8 mouse cellular contexts compared by ENCODE assay signal in genomic region chr7:126377278-126378158, GRCm38 (mm10). TPM values are rescaled to one million over a fixed set of nuclear protein-coding genes. Genes with fewer than 3 reads are reported as not detected.
DNase-seq lines count a peak whose midpoint lies in the region; ATAC-seq and TF ChIP-seq lines count a peak whose summit lies in the region.

Spns1 (minus strand) TSS chr7:126377450.

- in situ Hi-C loops in ES-E14 (cut with MboI; ENCODE audit: low sequenced_read_pairs in 2 of 2, unreplicated experiment in 2 of 2): no loop called here

- peaks cover 20% of the 10 kb centered on the region for H3K36me3 ChIP-seq in ES-E14 (ENCODE audit: control insufficient read depth, insufficient read depth, low read length, poor library complexity, severe bottlenecking)
- H3K36me3 ChIP-seq in forebrain, embryonic 15.5 days: peaks cover 13% of the 10 kb centered on the region

- H3K9me3 ChIP-seq in ES-E14 (ENCODE audit: control insufficient read depth, insufficient read depth, low read depth, low read length): no peaks in the 10 kb centered on the region
- no peaks in the 10 kb centered on the region for H3K9me3 ChIP-seq in forebrain, embryonic 15.5 days

- H3K27ac ChIP-seq in ES-E14 (ENCODE audit: insufficient read depth, low read depth, low read length, poor library complexity, severe bottlenecking): peak within 1 kb of the TSS; percentile 72; the same call in 1 of the 2 replicates
- peak within 1 kb of the TSS; percentile 89 for H3K27ac ChIP-seq in forebrain, embryonic 15.5 days (replicated peaks)

- ATAC-seq in forebrain, embryonic 15.5 days (replicated peaks): peak; percentile 96
- peak; percentile 88 for ATAC-seq in neutrophil, adult 5-6 weeks (ENCODE audit: extremely low read depth, insufficient number of reproducible peaks, low FRiP score, poor library complexity, severe bottlenecking)

- H3K4me2 ChIP-seq in forebrain, embryonic 15.5 days (replicated peaks): peak within 1 kb of the TSS; percentile 86

- under 1% methylated on average over 33 of the region's 33 CpGs for WGBS in forebrain, embryonic 15.5 days
- WGBS in lung, adult 2 months: under 1% methylated on average over 33 of the region's 33 CpGs

- H3K9ac ChIP-seq in ES-E14 (ENCODE audit: insufficient read depth, low read depth, low read length, poor library complexity, severe bottlenecking): peak within 1 kb of the TSS; percentile 75
- peak within 1 kb of the TSS; percentile 85 for H3K9ac ChIP-seq in forebrain, embryonic 15.5 days (replicated peaks)

- TF ChIP-seq CTCF in lung, adult 2 months (IDR thresholded peaks at IDR 0.05; ENCODE audit: insufficient read depth, low read length): peak; percentile 75

- peak within 1 kb of the TSS; percentile 68 to 69 for H3K4me3 ChIP-seq in ES-E14 (ENCODE audit: insufficient read depth in 1 of 2, low read depth in 1 of 2, low read length in 2 of 2, poor library complexity in 1 of 2, severe bottlenecking in 1 of 2)
- peak within 1 kb of the TSS; percentile 86 for H3K4me3 ChIP-seq in forebrain, embryonic 15.5 days
- H3K4me3 ChIP-seq in lung, adult 2 months (replicated peaks; ENCODE audit: extremely low read depth, low read depth, low read length): peak within 1 kb of the TSS; percentile 96

- intact Hi-C loops in heart, postnatal 25 days (cut with DNase I): loop anchor here (5.0 kb wide), 1 partner anchor 110 kb away; no protein-coding TSS in a partner anchor

- peak; percentile 97 for DNase-seq in ES-E14 (ENCODE audit: low read depth, low spot score)
- DNase-seq in cerebellum, adult 11-12 months: peak; percentile 97
- DNase-seq in heart, postnatal 25 days (ENCODE audit: low spot score): peak; percentile 88
- peak; percentile 97 to 100 for DNase-seq in layer of hippocampus, adult 18-20 months (ENCODE audit: low spot score in 2 of 2)
- peak; percentile 90 for DNase-seq in lung, adult 2 months
- peak; percentile 91 to 95 for DNase-seq in thymus, adult 18-20 months

- peak; percentile 93; the same call in 1 of the 2 replicates for TF ChIP-seq POLR2A in lung, adult 2 months (IDR thresholded peaks at IDR 0.05; ENCODE audit: borderline replicate concordance, extremely low read depth, low read depth, low read length)

- no peaks in the 10 kb centered on the region for H3K27me3 ChIP-seq in forebrain, embryonic 15.5 days

- H3K4me1 ChIP-seq in ES-E14 (ENCODE audit: control insufficient read depth in 2 of 2, insufficient read depth in 2 of 2, low read length in 2 of 2, poor library complexity in 1 of 2): peaks cover 2 to 12% of the 10 kb centered on the region in 2 experiments; a peak in 2 of 4 replicates
- H3K4me1 ChIP-seq in forebrain, embryonic 15.5 days: peaks cover 23% of the 10 kb centered on the region
- peaks cover 8% of the 10 kb centered on the region; the same call in 1 of the 2 replicates for H3K4me1 ChIP-seq in lung, adult 2 months (ENCODE audit: control insufficient read depth, insufficient read depth, low read length)

TF ChIP-seq in ES-E14, 5 proteins besides CTCF, POLR2A, EP300 and RAD21:
- TF ChIP-seq ZC3H11A (IDR thresholded peaks at IDR 0.05; ENCODE audit: borderline replicate concordance, low read depth, low read length): peak; percentile 78
- TF ChIP-seq MAFK (IDR thresholded peaks at IDR 0.05; ENCODE audit: insufficient read depth, low read depth, low read length): no peak
- peak; percentile 80 for TF ChIP-seq HCFC1 (IDR thresholded peaks at IDR 0.05; ENCODE audit: borderline replicate concordance, insufficient read depth, low read length)

RNA-seq across cellular contexts. Expression of gene Spns1, which starts in this region (rescaled TPM):
- total RNA-seq in ES-E14 (2012; rRNA removed): 238 and 481 TPM in 2 replicates
- polyA plus RNA-seq in forebrain, embryonic 15.5 days (2015; fragmentation: Nextera tagmentation; extraction: Ambion mirVana): 72.9 and 75.8 TPM in 2 replicates
- 10 to 100 TPM; 33.0 to 34.6 TPM for total RNA-seq in heart, postnatal 25 days (2021)
- 10 to 100 TPM; 81.4 to 86.6 TPM for total RNA-seq in layer of hippocampus, adult 18-20 months (2021)
- 246 and 274 TPM in 2 replicates for polyA plus RNA-seq in lung, adult 2 months (2012; rRNA removed)
- total RNA-seq in neutrophil, adult 5-6 weeks (2017): 14.8 and 16.5 TPM in 2 replicates

Comparison
In these comparisons a context has a peak if more than half of its experiments do, and no peak if none do; other contexts are left out.
1. Peak in every context shown above with its lines: DNase-seq, ATAC-seq, H3K4me3 ChIP-seq and H3K27ac ChIP-seq.